Mouse (Mus musculus): ENCODE measurements around the gene Tgfb3.

DNA sequence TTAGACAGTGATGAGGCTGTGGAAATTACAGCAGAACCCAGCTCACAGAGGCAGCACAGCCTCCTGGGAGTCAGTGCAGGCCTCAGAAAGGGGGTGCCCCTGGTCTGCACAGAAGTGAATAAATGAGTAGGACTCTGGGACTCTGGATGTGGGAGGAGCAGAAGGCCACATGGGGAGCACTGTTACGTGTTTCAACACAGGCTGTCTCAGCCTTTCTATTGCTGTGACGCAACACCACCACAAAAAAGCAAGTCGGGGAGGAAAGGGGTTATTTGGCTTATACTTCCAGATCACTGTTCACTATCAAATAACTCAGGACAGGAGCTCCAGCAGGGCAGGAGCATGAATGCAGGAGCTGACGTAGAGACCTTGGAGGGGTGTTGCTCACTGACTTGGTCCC lies 17.0 kb upstream of the Tgfb3 start:
- TF ChIP-seq CTCF (conservative IDR thresholded peaks at IDR 0.05; ENCODE audit: low read length) (no peak), NANOG (IDR thresholded peaks at IDR 0.05; ENCODE audit: borderline replicate concordance, low read length) (no peak)
